Mouse (Mus musculus): ENCODE measurements at regions not wholly inside any gene's neighbourhood (a gene's known extent, or its start where the extent isn't known, plus 50 kb on each side); places are given as distances from the start of the nearest gene placed in this dataset.

DNA sequence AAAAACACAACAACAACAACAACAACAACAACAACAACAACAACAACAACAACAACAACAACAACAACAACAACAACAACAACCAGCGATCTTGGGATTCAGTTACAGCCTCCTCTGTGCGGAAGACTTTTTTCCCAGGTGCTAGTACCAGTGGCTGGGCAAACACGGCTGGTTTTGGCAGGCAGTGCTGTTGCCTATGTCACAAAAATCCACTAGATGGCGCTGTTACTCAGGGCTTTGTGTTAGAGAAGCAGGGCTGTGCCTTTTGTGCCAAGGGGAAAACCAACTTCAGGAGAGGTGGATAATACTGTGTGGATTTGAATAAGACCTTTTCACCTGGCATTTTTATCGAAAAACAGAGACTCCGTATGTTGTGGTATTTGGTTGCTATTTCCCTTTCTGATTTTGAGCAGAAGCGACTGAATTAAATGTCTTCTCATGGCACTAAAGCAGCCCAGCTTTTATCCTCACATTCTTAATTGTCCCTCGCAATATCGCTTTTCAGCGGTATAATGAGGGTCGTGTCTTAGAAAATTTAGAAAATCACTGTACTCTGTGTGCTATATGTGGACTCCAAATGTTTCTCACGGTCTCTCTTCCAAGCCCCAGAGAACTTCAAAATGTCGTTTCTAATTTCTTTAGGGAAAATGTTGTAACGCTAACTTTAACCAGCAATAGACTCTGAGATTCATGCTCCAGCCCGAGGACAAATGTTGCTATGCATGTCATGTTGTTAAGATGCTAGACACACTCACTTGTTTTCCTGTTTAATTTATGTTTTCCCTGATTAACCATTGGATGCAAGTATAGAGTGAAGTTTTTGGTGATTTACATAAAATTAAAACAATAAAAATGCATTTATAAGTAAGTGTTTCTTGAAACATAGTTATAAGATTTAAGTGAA, 251.0 kb upstream of the Ccdc54 start:
- no peaks in the 10 kb centered on the region for H3K36me3 ChIP-seq (ENCODE audit: insufficient read depth, low read length)
- ATAC-seq (peak; percentile 80), DNase-seq (ENCODE audit: low spot score) (peak; percentile 81)
- H3K9me3 ChIP-seq (ENCODE audit: low read length), result no peaks in the 10 kb centered on the region
- H3K9ac ChIP-seq (replicated peaks; ENCODE audit: low read depth), result no peak overlapping the region
- H3K4me2 ChIP-seq (replicated peaks; ENCODE audit: low read depth, low read length), result no peak overlapping the region
- H3K27me3 ChIP-seq (replicated peaks; ENCODE audit: insufficient read depth, low read length), result no peaks in the 10 kb centered on the region
- TF ChIP-seq CTCF (IDR thresholded peaks at IDR 0.05) (peak; percentile 93), EP300 (IDR thresholded peaks at IDR 0.05) (no peak)
- H3K27ac ChIP-seq (ENCODE audit: low read length), result no peak overlapping the region
- H3K4me3 ChIP-seq (ENCODE audit: low read depth, low read length), result no peak overlapping the region
- WGBS, result 48% methylated on average over 15 of the region's 15 CpGs
- H3K4me1 ChIP-seq (ENCODE audit: insufficient read depth, low read depth, low read length), result no peaks in the 10 kb centered on the region

DNA sequence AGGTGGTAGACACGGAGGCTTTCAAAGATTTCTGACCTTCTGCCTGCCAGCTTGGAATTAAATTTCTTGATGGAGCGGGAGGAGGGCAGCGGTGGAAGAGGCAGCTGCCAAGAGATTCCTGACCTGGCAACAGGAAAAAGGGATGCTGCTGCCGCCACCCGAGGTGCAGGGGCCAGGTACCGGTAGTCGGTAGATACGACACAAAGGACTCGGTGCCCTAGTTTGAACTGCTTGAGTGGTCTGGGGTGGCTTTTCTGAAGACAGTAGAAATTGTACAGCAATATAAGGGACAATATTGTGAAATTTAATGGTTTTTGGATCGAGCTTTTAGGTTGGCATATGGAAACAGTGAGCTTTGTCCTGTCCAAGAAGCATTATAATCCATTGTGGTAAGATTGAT, 250.3 kb upstream of the Ccdc54 start:
- TF ChIP-seq CTCF (IDR thresholded peaks at IDR 0.05) (no peak), EP300 (IDR thresholded peaks at IDR 0.05) (no peak)
- Histone ChIP-seq H3K9ac (replicated peaks; ENCODE audit: low read depth) (no peak overlapping the region), H3K27me3 (replicated peaks; ENCODE audit: insufficient read depth, low read length) (no peaks in the 10 kb centered on the region), H3K9me3 (ENCODE audit: low read length) (no peaks in the 10 kb centered on the region), H3K4me1 (ENCODE audit: insufficient read depth, low read depth, low read length) (no peaks in the 10 kb centered on the region), H3K27ac (ENCODE audit: low read length) (no peak overlapping the region), H3K36me3 (ENCODE audit: insufficient read depth, low read length) (no peaks in the 10 kb centered on the region), H3K4me3 (ENCODE audit: low read depth, low read length) (no peak overlapping the region), H3K4me2 (replicated peaks; ENCODE audit: low read depth, low read length) (no peak overlapping the region)
- ATAC-seq, result no peak
- 56% methylated on average over 10 of the region's 10 CpGs for WGBS
- peak; percentile 15 for DNase-seq (ENCODE audit: low spot score)

DNA sequence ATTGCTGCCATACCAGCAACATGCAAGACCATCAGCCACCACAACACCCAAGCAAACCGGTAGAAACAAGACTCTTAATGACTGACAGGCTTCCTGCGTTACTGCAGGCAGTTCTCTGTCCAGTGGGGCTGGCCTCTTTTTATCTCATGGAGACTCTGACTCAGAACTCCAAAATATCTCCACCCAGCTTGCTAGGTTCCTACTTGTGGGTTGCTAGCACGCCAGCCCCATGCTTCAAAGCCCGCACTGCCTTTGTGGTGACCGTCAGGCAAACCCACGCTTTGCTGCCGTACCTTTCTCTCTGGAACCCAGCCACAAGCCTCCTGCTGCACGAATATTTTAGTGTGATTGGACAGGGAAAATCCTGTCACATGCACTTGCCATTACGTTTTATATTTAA, 248.7 kb upstream of the Ccdc54 start:
- no peaks in the 10 kb centered on the region for H3K27me3 ChIP-seq (replicated peaks; ENCODE audit: insufficient read depth, low read length)
- 69% methylated on average over 9 of the region's 9 CpGs for WGBS
- no peak for TF ChIP-seq EP300 (IDR thresholded peaks at IDR 0.05)
- no peak for TF ChIP-seq CTCF (IDR thresholded peaks at IDR 0.05)
- DNase-seq (ENCODE audit: low spot score) (no peak), ATAC-seq (no peak)
- no peaks in the 10 kb centered on the region for H3K4me1 ChIP-seq (ENCODE audit: insufficient read depth, low read depth, low read length)
- no peak overlapping the region for H3K27ac ChIP-seq (ENCODE audit: low read length)
- no peaks in the 10 kb centered on the region for H3K36me3 ChIP-seq (ENCODE audit: insufficient read depth, low read length)
- H3K4me3 ChIP-seq (ENCODE audit: low read depth, low read length), result no peak overlapping the region
- no peak overlapping the region for H3K9ac ChIP-seq (replicated peaks; ENCODE audit: low read depth)
- no peaks in the 10 kb centered on the region for H3K9me3 ChIP-seq (ENCODE audit: low read length)
- H3K4me2 ChIP-seq (replicated peaks; ENCODE audit: low read depth, low read length), result no peak overlapping the region

DNA sequence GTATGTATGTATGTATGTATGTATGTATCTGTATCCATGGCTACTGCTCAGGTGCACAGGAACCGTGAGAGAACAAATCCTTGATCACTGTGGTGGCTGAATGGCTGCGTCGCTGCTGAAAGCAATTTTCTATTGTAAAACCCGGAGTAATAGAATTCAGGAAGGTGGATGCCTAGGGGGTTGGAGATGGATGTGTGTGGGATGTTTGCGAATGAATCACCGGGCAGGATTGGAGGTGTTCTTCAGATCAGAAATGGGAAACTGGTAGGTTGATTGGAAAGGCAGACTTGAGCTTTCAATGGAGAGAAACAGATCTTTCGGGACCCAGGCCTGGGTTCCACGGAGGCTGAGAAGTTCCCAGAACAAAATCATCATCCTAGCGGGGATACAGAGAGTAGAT, 246.5 kb upstream of the Ccdc54 start:
- DNase-seq (ENCODE audit: low spot score), result no peak

DNA sequence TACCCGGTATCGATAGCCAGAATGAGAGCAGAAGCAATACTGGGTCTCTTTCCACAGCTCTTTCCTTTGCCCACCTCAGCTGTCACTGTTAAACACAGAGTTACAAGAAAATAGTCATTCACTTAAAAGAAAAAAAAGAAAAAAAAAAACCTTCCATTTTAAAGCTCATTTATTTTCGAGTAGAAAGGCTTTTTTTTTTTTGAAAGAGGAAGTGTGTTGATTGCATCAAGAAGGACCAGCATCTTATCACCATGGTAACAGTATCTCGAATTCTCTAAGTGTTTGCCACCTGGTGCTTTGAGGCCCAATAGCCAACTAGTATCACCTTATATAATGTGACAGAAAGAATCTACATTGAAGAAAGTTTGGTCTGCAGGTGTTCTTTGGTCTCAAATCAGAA, 245.5 kb upstream of the Ccdc54 start:
- 60% methylated on average over 4 of the region's 4 CpGs for WGBS
- H3K9ac ChIP-seq (replicated peaks; ENCODE audit: low read depth), result no peak overlapping the region
- no peak for ATAC-seq

More for the DNA sequence above, 246.5 kb upstream of the Ccdc54 start:
- no peak overlapping the region for H3K9ac ChIP-seq (replicated peaks; ENCODE audit: low read depth)
- no peaks in the 10 kb centered on the region for H3K27me3 ChIP-seq (replicated peaks; ENCODE audit: insufficient read depth, low read length)
- no peak overlapping the region for H3K4me2 ChIP-seq (replicated peaks; ENCODE audit: low read depth, low read length)
- no peaks in the 10 kb centered on the region for H3K4me1 ChIP-seq (ENCODE audit: insufficient read depth, low read depth, low read length)
- no peaks in the 10 kb centered on the region for H3K9me3 ChIP-seq (ENCODE audit: low read length)
- ATAC-seq, result no peak
- H3K4me3 ChIP-seq (ENCODE audit: low read depth, low read length), result no peak overlapping the region
- no peaks in the 10 kb centered on the region for H3K36me3 ChIP-seq (ENCODE audit: insufficient read depth, low read length)
- WGBS, result 86% methylated on average over 9 of the region's 9 CpGs
- no peak overlapping the region for H3K27ac ChIP-seq (ENCODE audit: low read length)
- TF ChIP-seq CTCF (IDR thresholded peaks at IDR 0.05), result no peak
- no peak for TF ChIP-seq EP300 (IDR thresholded peaks at IDR 0.05)

DNA sequence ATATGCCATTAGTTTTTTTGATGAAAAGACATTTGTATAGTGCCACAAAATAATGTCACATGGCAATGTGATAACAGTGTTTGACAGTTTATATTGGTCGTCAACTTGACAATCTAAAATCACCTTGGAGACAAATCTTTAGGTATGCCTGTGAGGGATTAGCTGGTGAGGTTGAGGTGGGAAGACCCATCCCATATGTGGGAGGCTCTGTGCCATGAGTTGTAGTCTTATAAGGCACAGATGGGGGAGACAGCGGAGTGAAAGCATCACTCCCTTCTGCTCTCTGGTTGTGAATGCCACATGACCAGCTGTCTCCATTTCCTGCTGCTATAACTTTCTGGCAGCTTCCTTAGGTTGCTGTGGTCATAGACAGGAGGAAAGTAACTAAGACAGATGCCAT, 242.4 kb upstream of the Ccdc54 start:
- TF ChIP-seq CTCF (IDR thresholded peaks at IDR 0.05) (no peak), EP300 (IDR thresholded peaks at IDR 0.05) (no peak)
- H3K9ac ChIP-seq (replicated peaks; ENCODE audit: low read depth), result no peak overlapping the region
- DNase-seq (ENCODE audit: low spot score), result no peak
- WGBS, result 80% methylated on average over 2 of the region's 2 CpGs
- no peaks in the 10 kb centered on the region for H3K27me3 ChIP-seq (replicated peaks; ENCODE audit: insufficient read depth, low read length)
- no peak overlapping the region for H3K4me3 ChIP-seq (ENCODE audit: low read depth, low read length)
- H3K4me1 ChIP-seq (ENCODE audit: insufficient read depth, low read depth, low read length), result no peaks in the 10 kb centered on the region
- H3K36me3 ChIP-seq (ENCODE audit: insufficient read depth, low read length), result no peaks in the 10 kb centered on the region
- no peaks in the 10 kb centered on the region for H3K9me3 ChIP-seq (ENCODE audit: low read length)
- no peak for ATAC-seq
- no peak overlapping the region for H3K4me2 ChIP-seq (replicated peaks; ENCODE audit: low read depth, low read length)
- H3K27ac ChIP-seq (ENCODE audit: low read length), result no peak overlapping the region

More for the DNA sequence above, 245.5 kb upstream of the Ccdc54 start:
- no peaks in the 10 kb centered on the region for H3K9me3 ChIP-seq (ENCODE audit: low read length)
- H3K4me3 ChIP-seq (ENCODE audit: low read depth, low read length), result no peak overlapping the region
- TF ChIP-seq EP300 (IDR thresholded peaks at IDR 0.05) (no peak), CTCF (IDR thresholded peaks at IDR 0.05) (no peak)
- no peak for DNase-seq (ENCODE audit: low spot score)
- no peak overlapping the region for H3K4me2 ChIP-seq (replicated peaks; ENCODE audit: low read depth, low read length)
- no peaks in the 10 kb centered on the region for H3K27me3 ChIP-seq (replicated peaks; ENCODE audit: insufficient read depth, low read length)
- H3K4me1 ChIP-seq (ENCODE audit: insufficient read depth, low read depth, low read length), result no peaks in the 10 kb centered on the region
- no peak overlapping the region for H3K27ac ChIP-seq (ENCODE audit: low read length)
- H3K36me3 ChIP-seq (ENCODE audit: insufficient read depth, low read length), result no peaks in the 10 kb centered on the region
